Mouse (Mus musculus) gastrocnemius, postnatal 36 days (tissue): ENCODE data around the gene Tmem243. TPM values are rescaled to one million over a fixed set of nuclear protein-coding genes. Genes with fewer than 3 reads are reported as not detected.
A peak's percentile ranks its signal among the peaks of the same experiment; 100 is the strongest.

Experiments used
- DNase-seq, 2 experiments: peaks; one replicate each; pipeline ENCODE4 v3.0.0; 2022
- intact Hi-C: fragments of 180-260 bp; cut with DNase I; formaldehyde crosslinking; loops from one replicate; pipeline ENCODE4 v1.15.1; 2025
- long read RNA-seq, 2 experiments: library from polyadenylated mRNA; stranded (forward); transcript quantifications; one replicate each; pipeline ENCODE4 v2.0.0; 2021
- total RNA-seq, 2 experiments: library from RNA; stranded (reverse); gene quantifications; 2 replicates each; pipeline ENCODE4 v1.2.3; 2021

Tmem243 gene
- 1 to 10 TPM; 5.6 to 8.8 TPM for total RNA-seq
- long read RNA-seq, experiment 1, full-length matches to known transcripts: 24 of 25 reads
- long read RNA-seq, experiment 1, partial matches to known transcripts: 0 of 25 reads
- long read RNA-seq, experiment 1, other reads (novel, unspliced or antisense): 1 of 25 reads
- long read RNA-seq, experiment 2, full-length matches to known transcripts: 24 of 27 reads
- long read RNA-seq, experiment 2, partial matches to known transcripts: 1 of 27 reads
- long read RNA-seq, experiment 2, other reads (novel, unspliced or antisense): 2 of 27 reads

- intact Hi-C loops: loop anchor here (5.0 kb wide), 1 partner anchor 103 kb away; the partner anchor contains the start of gene Crot
- peak; percentile 86 for DNase-seq
These were observed at the start of gene Tmem243 for GRCm38 (mm10) chr5:9100207-9100848. Tmem243 (plus strand) TSS chr5:9100668.

- intact Hi-C loops: loop anchor here (10.0 kb wide), 1 partner anchor 111 kb away; no protein-coding TSS in a partner anchor
- DNase-seq: peak in 1 of 2 experiments; percentile 44
These were observed 44.3 kb upstream of the Tmem243 start for GRCm38 (mm10) chr5:9056020-9056660.

GRCm38 (mm10) chr5:9057277-9057879 is 43.1 kb upstream of the Tmem243 start:
- no peak for DNase-seq
- intact Hi-C loops: loop anchor here (10.0 kb wide), 1 partner anchor 113 kb away; no protein-coding TSS in a partner anchor

- no peak for DNase-seq
- intact Hi-C loops: loop anchor here (10.0 kb wide), 1 partner anchor 115 kb away; no protein-coding TSS in a partner anchor
These were observed 41.0 kb upstream of the Tmem243 start for GRCm38 (mm10) chr5:9059303-9060023.

GRCm38 (mm10) chr5:9060228-9060627 is 40.2 kb upstream of the Tmem243 start:
- DNase-seq: no peak
- intact Hi-C loops: no loop called here

GRCm38 (mm10) chr5:9064217-9064616 is 36.3 kb upstream of the Tmem243 start:
- intact Hi-C loops: no loop called here

GRCm38 (mm10) chr5:9068886-9069285 is 31.6 kb upstream of the Tmem243 start:
- peak; percentile 7 to 21 for DNase-seq
- intact Hi-C loops: no loop called here

More at GRCm38 (mm10) chr5:9064217-9064616, 36.3 kb upstream of the Tmem243 start:
- DNase-seq: no peak

GRCm38 (mm10) chr5:9069599-9070209 is 30.8 kb upstream of the Tmem243 start:
- intact Hi-C loops: no loop called here
- no peak for DNase-seq

GRCm38 (mm10) chr5:9071360-9071759 is 29.1 kb upstream of the Tmem243 start:
- DNase-seq: no peak
- intact Hi-C loops: no loop called here

- DNase-seq: no peak
- intact Hi-C loops: no loop called here
These were observed 27.2 kb upstream of the Tmem243 start for GRCm38 (mm10) chr5:9073177-9073854.

- intact Hi-C loops: no loop called here
- no peak for DNase-seq
These were observed 20.5 kb upstream of the Tmem243 start for GRCm38 (mm10) chr5:9079773-9080501.

GRCm38 (mm10) chr5:9086924-9087719 is 13.3 kb upstream of the Tmem243 start:
- intact Hi-C loops: no loop called here
- no peak for DNase-seq

- no peak for DNase-seq
- intact Hi-C loops: no loop called here
These were observed 9.9 kb upstream of the Tmem243 start for GRCm38 (mm10) chr5:9090493-9091106.

GRCm38 (mm10) chr5:9092716-9093115 is 7.8 kb upstream of the Tmem243 start:
- intact Hi-C loops: no loop called here

GRCm38 (mm10) chr5:9093490-9093889 is 7.0 kb upstream of the Tmem243 start:
- intact Hi-C loops: no loop called here
- DNase-seq: no peak

More at GRCm38 (mm10) chr5:9092716-9093115, 7.8 kb upstream of the Tmem243 start:
- no peak for DNase-seq

GRCm38 (mm10) chr5:9100849-9101801 is 657 bp downstream of the Tmem243 start:
- DNase-seq: peak; percentile 24 to 40
- intact Hi-C loops: loop anchor here (5.0 kb wide), 1 partner anchor 104 kb away; the partner anchor contains the start of gene Crot
